Comparison of ENCODE assay signal across 8 mouse cellular contexts in genomic region chr7:112807401-112807751, GRCm38 (mm10).
A peak's percentile ranks its signal among the peaks of the same experiment; 100 is the strongest.
DNase-seq lines count a peak whose midpoint lies in the region; ATAC-seq and TF ChIP-seq lines count a peak whose summit lies in the region.

No protein-coding gene starts in this region.

- H3K4me2 ChIP-seq in forebrain, postnatal 0 days (ENCODE audit: low read depth) = peak overlapping the region; percentile 8; the same call in 1 of the 2 replicates
- peak overlapping the region; percentile 62 for H3K4me2 ChIP-seq in intestine, embryonic 16.5 days (ENCODE audit: low read depth, low read length)
- peak overlapping the region; percentile 60 for H3K4me2 ChIP-seq in liver, postnatal 0 days (ENCODE audit: low read depth, low read length)
- peak overlapping the region; percentile 61 for H3K4me2 ChIP-seq in stomach, embryonic 16.5 days (ENCODE audit: low read depth, low read length)

- TF ChIP-seq EP300 in liver, postnatal 0 days (IDR thresholded peaks at IDR 0.05; ENCODE audit: low read depth) = no peak

- no peaks in the 10 kb centered on the region for H3K36me3 ChIP-seq in forebrain, postnatal 0 days (ENCODE audit: insufficient read depth)
- H3K36me3 ChIP-seq in intestine, embryonic 16.5 days (ENCODE audit: control insufficient read depth, insufficient read depth, low read length) = no peaks in the 10 kb centered on the region
- no peaks in the 10 kb centered on the region for H3K36me3 ChIP-seq in liver, postnatal 0 days (replicated peaks; ENCODE audit: insufficient read depth, low read length)
- no peaks in the 10 kb centered on the region for H3K36me3 ChIP-seq in stomach, embryonic 16.5 days (ENCODE audit: control insufficient read depth, insufficient read depth, low read length)

- no peak overlapping the region for H3K9ac ChIP-seq in forebrain, postnatal 0 days
- peak overlapping the region; percentile 27; the same call in 1 of the 2 replicates for H3K9ac ChIP-seq in intestine, embryonic 16.5 days (ENCODE audit: low read depth, low read length)
- no peak overlapping the region for H3K9ac ChIP-seq in liver, postnatal 0 days (replicated peaks)
- peak overlapping the region; percentile 43; the same call in 1 of the 2 replicates for H3K9ac ChIP-seq in stomach, embryonic 16.5 days (ENCODE audit: low read length)

- peaks cover 6% of the 10 kb centered on the region; the same call in 1 of the 2 replicates for H3K4me1 ChIP-seq in forebrain, postnatal 0 days (ENCODE audit: insufficient read depth)
- H3K4me1 ChIP-seq in intestine, embryonic 16.5 days (ENCODE audit: control insufficient read depth, insufficient read depth, low read length) = peaks cover 38% of the 10 kb centered on the region
- 0 out of 2 replicates have a peak, but pooled peaks cover 5% of the 10 kb centered on the region for H3K4me1 ChIP-seq in liver, postnatal 0 days (ENCODE audit: insufficient read depth)
- peaks cover 37% of the 10 kb centered on the region for H3K4me1 ChIP-seq in stomach, embryonic 16.5 days (ENCODE audit: control insufficient read depth, insufficient read depth, low read length)

- WGBS in forebrain, postnatal 0 days = 11% methylated on average over 6 of the region's 6 CpGs
- WGBS in intestine, embryonic 16.5 days = 3% methylated on average over 6 of the region's 6 CpGs
- 19% methylated on average over 6 of the region's 6 CpGs for WGBS in liver, postnatal 0 days (ENCODE audit: insufficient replicate concordance)
- 5% methylated on average over 6 of the region's 6 CpGs for WGBS in stomach, embryonic 16.5 days

- H3K9me3 ChIP-seq in forebrain, postnatal 0 days (ENCODE audit: low read length) = no peaks in the 10 kb centered on the region
- H3K9me3 ChIP-seq in intestine, embryonic 16.5 days (ENCODE audit: control insufficient read depth, low read length) = no peaks in the 10 kb centered on the region
- no peaks in the 10 kb centered on the region for H3K9me3 ChIP-seq in liver, postnatal 0 days (ENCODE audit: low read length)
- H3K9me3 ChIP-seq in stomach, embryonic 16.5 days (replicated peaks; ENCODE audit: control insufficient read depth, low read length) = no peaks in the 10 kb centered on the region

- no peaks in the 10 kb centered on the region for H3K27me3 ChIP-seq in forebrain, postnatal 0 days (ENCODE audit: insufficient read depth, low read length)
- H3K27me3 ChIP-seq in intestine, embryonic 16.5 days (replicated peaks; ENCODE audit: control insufficient read depth, insufficient read depth, low read length) = no peaks in the 10 kb centered on the region
- no peaks in the 10 kb centered on the region for H3K27me3 ChIP-seq in liver, postnatal 0 days (ENCODE audit: insufficient read depth, low read length)
- H3K27me3 ChIP-seq in stomach, embryonic 16.5 days (ENCODE audit: control insufficient read depth, insufficient read depth, low read length) = no peaks in the 10 kb centered on the region

- no peak for ATAC-seq in forebrain, postnatal 0 days
- ATAC-seq in intestine, embryonic 16.5 days = peak; percentile 88
- ATAC-seq in liver, postnatal 0 days = peak; percentile 56
- peak; percentile 76; the same call in 1 of the 2 replicates for ATAC-seq in stomach, embryonic 16.5 days (ENCODE audit: insufficient read depth, low FRiP score)
- no peak for ATAC-seq in granulocyte monocyte progenitor cell, adult 5-6 weeks (replicated peaks; ENCODE audit: poor library complexity, severe bottlenecking)

- intact Hi-C loops in left cerebral cortex, postnatal 4 days (cut with DNase I) = no loop called here
- intact Hi-C loops in left cerebral cortex, postnatal 14 days (cut with DNase I) = no loop called here

- TF ChIP-seq CTCF in forebrain, postnatal 0 days (IDR thresholded peaks at IDR 0.05; ENCODE audit: low read depth) = no peak
- no peak for TF ChIP-seq CTCF in liver, postnatal 0 days (IDR thresholded peaks at IDR 0.05; ENCODE audit: low read depth)

- H3K4me3 ChIP-seq in forebrain, postnatal 0 days (ENCODE audit: low read depth, low read length) = no peak overlapping the region
- H3K4me3 ChIP-seq in intestine, embryonic 16.5 days (ENCODE audit: low read length) = peak overlapping the region; percentile 26
- no peak overlapping the region for H3K4me3 ChIP-seq in liver, postnatal 0 days (ENCODE audit: low read depth, low read length)
- H3K4me3 ChIP-seq in stomach, embryonic 16.5 days (replicated peaks; ENCODE audit: low read length) = peak overlapping the region; percentile 33

- peak overlapping the region; percentile 35; the same call in 1 of the 2 replicates for H3K27ac ChIP-seq in forebrain, postnatal 0 days (ENCODE audit: low read depth, low read length)
- H3K27ac ChIP-seq in intestine, embryonic 16.5 days (ENCODE audit: low read length) = peak overlapping the region; percentile 84
- H3K27ac ChIP-seq in liver, postnatal 0 days (ENCODE audit: low read depth) = peak overlapping the region; percentile 66
- peak overlapping the region; percentile 84 for H3K27ac ChIP-seq in stomach, embryonic 16.5 days (ENCODE audit: low read length)

- DNase-seq in left cerebral cortex, postnatal 4 days = peak; percentile 24
- DNase-seq in left cerebral cortex, postnatal 14 days (ENCODE audit: low spot score in 2 of 2) = no peak
- DNase-seq in forebrain, postnatal 0 days = peak; percentile 27
- no peak for DNase-seq in liver, postnatal 0 days
- DNase-seq in frontal cortex, postnatal 36 days (ENCODE audit: low spot score in 2 of 2) = no peak

Comparison
In these comparisons a context has a peak if more than half of its experiments do, and no peak if none do; other contexts are left out.
1. DNase-seq: peak in left cerebral cortex, postnatal 4 days (single experiment) and forebrain, postnatal 0 days (single experiment); none in left cerebral cortex, postnatal 14 days (0 of 2), liver, postnatal 0 days (single experiment) and frontal cortex, postnatal 36 days (0 of 2).
2. ATAC-seq: peak in intestine, embryonic 16.5 days (single experiment), liver, postnatal 0 days (single experiment) and stomach, embryonic 16.5 days (single experiment); none in forebrain, postnatal 0 days (single experiment) and granulocyte monocyte progenitor cell, adult 5-6 weeks (single experiment).
3. H3K4me2 ChIP-seq: peak in every context shown above with its lines; median percentile 62 in intestine, embryonic 16.5 days; 61 in stomach, embryonic 16.5 days; 60 in liver, postnatal 0 days; 8 in forebrain, postnatal 0 days.
4. H3K4me3 ChIP-seq: peak in intestine, embryonic 16.5 days (single experiment) and stomach, embryonic 16.5 days (single experiment); none in forebrain, postnatal 0 days (single experiment) and liver, postnatal 0 days (single experiment).
5. H3K9ac ChIP-seq: peak in intestine, embryonic 16.5 days (single experiment) and stomach, embryonic 16.5 days (single experiment); none in forebrain, postnatal 0 days (single experiment) and liver, postnatal 0 days (single experiment).
6. Peak in every context shown above with its lines, with median percentiles within 50 percentile points of each other: H3K27ac ChIP-seq.